Mouse (Mus musculus) right cerebral cortex, postnatal 14 days (tissue): Measurements from ENCODE around the gene Igf2bp3.

ENCODE experiments used
- DNase-seq: peaks from one replicate; pipeline ENCODE4 v3.0.0; 2022

Gene Igf2bp3

GRCm38 (mm10) chr6:49218275-49218802, 3.6 kb upstream of the Igf2bp3 start:
- DNase-seq = no peak

- peak; percentile 25 for DNase-seq
These were observed 3.0 kb upstream of the Igf2bp3 start for GRCm38 (mm10) chr6:49217581-49218274.

- DNase-seq = no peak
These were observed 2.2 kb upstream of the Igf2bp3 start for GRCm38 (mm10) chr6:49216811-49217542.

GRCm38 (mm10) chr6:49215748-49216585, 1.2 kb upstream of the Igf2bp3 start:
- DNase-seq = no peak

GRCm38 (mm10) chr6:49214086-49214927, 450 bp downstream of the Igf2bp3 start:
- DNase-seq = peak; percentile 10

- DNase-seq = no peak
These were observed 1.1 kb downstream of the Igf2bp3 start for GRCm38 (mm10) chr6:49213581-49214085.

GRCm38 (mm10) chr6:49212931-49213580, 1.7 kb downstream of the Igf2bp3 start:
- no peak for DNase-seq

- no peak for DNase-seq
These were observed 2.6 kb downstream of the Igf2bp3 start for GRCm38 (mm10) chr6:49212141-49212540.

GRCm38 (mm10) chr6:49211596-49211995, 3.2 kb downstream of the Igf2bp3 start:
- no peak for DNase-seq

GRCm38 (mm10) chr6:49209881-49210854, 4.6 kb downstream of the Igf2bp3 start:
- no peak for DNase-seq

- DNase-seq = no peak
These were observed 5.8 kb downstream of the Igf2bp3 start for GRCm38 (mm10) chr6:49208935-49209334.

GRCm38 (mm10) chr6:49208297-49208930, 6.3 kb downstream of the Igf2bp3 start:
- no peak for DNase-seq

- DNase-seq = no peak
These were observed 8.3 kb downstream of the Igf2bp3 start for GRCm38 (mm10) chr6:49206416-49206815.

GRCm38 (mm10) chr6:49195188-49195587, 19.6 kb downstream of the Igf2bp3 start:
- no peak for DNase-seq

- no peak for DNase-seq
These were observed 20.2 kb downstream of the Igf2bp3 start for GRCm38 (mm10) chr6:49194536-49194935.

- DNase-seq = no peak
These were observed 25.4 kb downstream of the Igf2bp3 start for GRCm38 (mm10) chr6:49189363-49189762.

GRCm38 (mm10) chr6:49187299-49187698, 27.5 kb downstream of the Igf2bp3 start:
- DNase-seq = no peak

- DNase-seq = no peak
These were observed 38.7 kb downstream of the Igf2bp3 start for GRCm38 (mm10) chr6:49176018-49176417.

GRCm38 (mm10) chr6:49174616-49175015, 40.1 kb downstream of the Igf2bp3 start:
- no peak for DNase-seq

GRCm38 (mm10) chr6:49173674-49174073, 41.1 kb downstream of the Igf2bp3 start:
- DNase-seq = no peak
